Mouse (Mus musculus): Measurements from ENCODE around the gene Rprml. TPM values are rescaled to one million over a fixed set of nuclear protein-coding genes. Genes with fewer than 3 reads are reported as not detected.

The Rprml gene
- polyA plus RNA-seq, 1 experiment, result 6.9 TPM

- WGBS, result 76% methylated on average over 2 of the region's 2 CpGs
- Histone ChIP-seq H3K27me3 (ENCODE audit: control insufficient read depth, insufficient read depth, low read length) (no peaks in the 10 kb centered on the region), H3K27ac (ENCODE audit: insufficient read depth, low read length) (peak overlapping the region; percentile 94; the same call in 1 of the 2 replicates), H3K4me1 (ENCODE audit: control insufficient read depth, insufficient read depth, low read length) (peaks cover 3% of the 10 kb centered on the region; the same call in 1 of the 2 replicates), H3K4me3 (replicated peaks; ENCODE audit: insufficient read depth, low read depth, low read length) (peak overlapping the region; percentile 87)
- DNase-seq, result no peak
- no peak for TF ChIP-seq CTCF (IDR thresholded peaks at IDR 0.05; ENCODE audit: borderline replicate concordance, insufficient read depth, low read depth, low read length)
- no peak for TF ChIP-seq POLR2A (IDR thresholded peaks at IDR 0.05; ENCODE audit: borderline replicate concordance, insufficient read depth, low read length)
Measured at GRCm38 (mm10) chr11:103698226-103698625, 48.9 kb downstream of the Rprml start.

Other genes with a start within 250 kb of the Rprml start
- gene Plekhm1, start 236.9 kb upstream of the Rprml start, polyA plus RNA-seq (2012; rRNA removed), result 18.5 and 19.1 TPM in 2 replicates
- not detected in 2 replicates for gene Lrrc37a, start 145.0 kb upstream of the Rprml start, polyA plus RNA-seq (2012; rRNA removed)
- not detected in 2 replicates for gene Gm884, start 28.4 kb upstream of the Rprml start, polyA plus RNA-seq (2012; rRNA removed)
- gene Lyzl6, start 10.7 kb upstream of the Rprml start, polyA plus RNA-seq (2012; rRNA removed), result 0.19 TPM in 1 of 2 replicates, not detected in the other
- gene Gosr2, start 48.3 kb downstream of the Rprml start, polyA plus RNA-seq (2012; rRNA removed), result 86.5 and 87.4 TPM in 2 replicates
- 1.0 and 1.1 TPM in 2 replicates for gene Wnt9b, start 100.3 kb downstream of the Rprml start, polyA plus RNA-seq (2012; rRNA removed)
- 13.6 and 14.5 TPM in 2 replicates for gene Wnt3, start 124.6 kb downstream of the Rprml start, polyA plus RNA-seq (2012; rRNA removed)

Measured in cerebellum, adult 2 months (tissue).